Mouse (Mus musculus) gastrocnemius, postnatal 36 days (tissue): ENCODE measurements around the gene Dtwd1. TPM values are rescaled to one million over a fixed set of nuclear protein-coding genes. Genes with fewer than 3 reads are reported as not detected.
"Not testable (repeated sequence)": the region's sequence is repeated elsewhere in the genome, so short reads cannot be mapped to it uniquely, and the experiment has no call there.

Experiments used
- DNase-seq, 2 experiments: peaks; one replicate each; pipeline ENCODE4 v3.0.0; 2022
- intact Hi-C: fragments of 180-260 bp; cut with DNase I; formaldehyde crosslinking; loops from one replicate; pipeline ENCODE4 v1.15.1; 2025
- long read RNA-seq, 2 experiments: library from polyadenylated mRNA; stranded (forward); transcript quantifications; one replicate each; pipeline ENCODE4 v2.0.0; 2021
- total RNA-seq, 2 experiments: library from RNA; stranded (reverse); gene quantifications; 2 replicates each; pipeline ENCODE4 v1.2.3; 2021

Dtwd1 gene
- 1 to 10 TPM; 4.0 to 4.2 TPM for total RNA-seq
- long read RNA-seq, experiment 1, transcript Dtwd1-202 (5 exons, 1,342 nt), result major isoform, 9 of 43 reads
- long read RNA-seq, experiment 1, partial matches to known transcripts, result 28 of 43 reads
- long read RNA-seq, experiment 1, other reads (novel, unspliced or antisense), result 6 of 43 reads
- long read RNA-seq, experiment 2, transcript Dtwd1-202 (5 exons, 1,342 nt), result major isoform, 15 of 52 reads
- long read RNA-seq, experiment 2, partial matches to known transcripts, result 34 of 52 reads
- long read RNA-seq, experiment 2, other reads (novel, unspliced or antisense), result 2 of 52 reads

- peak; percentile 98 for DNase-seq
- intact Hi-C loops, result loop anchor here (5.0 kb wide), 1 partner anchor 290 kb away; no protein-coding TSS in a partner anchor
These were observed at the start of gene Dtwd1, which contains the start of gene Fam227b for GRCm38 (mm10) chr2:126151855-126152571. Dtwd1 (plus strand) TSS chr2:126152141. Fam227b (minus strand) TSS chr2:126152004.

- intact Hi-C loops, result loop anchor here (10.0 kb wide), 1 partner anchor 113 kb away; the partner anchor contains the start of gene Fgf7
These were observed 4.2 kb upstream of the Dtwd1 start for GRCm38 (mm10) chr2:126147723-126148122.

GRCm38 (mm10) chr2:126165277-126166018 lies 13.5 kb downstream of the Dtwd1 start:
- intact Hi-C loops, result no loop called here
- DNase-seq, result no peak

More at GRCm38 (mm10) chr2:126147723-126148122, 4.2 kb upstream of the Dtwd1 start:
- no peak for DNase-seq

GRCm38 (mm10) chr2:126166335-126166734 lies 14.4 kb downstream of the Dtwd1 start:
- intact Hi-C loops, result no loop called here
- DNase-seq, result no peak

- DNase-seq, result no peak
- intact Hi-C loops, result no loop called here
These were observed 15.1 kb downstream of the Dtwd1 start for GRCm38 (mm10) chr2:126166848-126167617.

GRCm38 (mm10) chr2:126171427-126171826 lies 19.5 kb downstream of the Dtwd1 start:
- no peak for DNase-seq
- intact Hi-C loops, result no loop called here

GRCm38 (mm10) chr2:126191306-126191705 lies 39.4 kb downstream of the Dtwd1 start:
- DNase-seq, result no peak

GRCm38 (mm10) chr2:126192129-126192528 lies 40.2 kb downstream of the Dtwd1 start:
- DNase-seq, result no peak
- intact Hi-C loops, result no loop called here

More at GRCm38 (mm10) chr2:126191306-126191705, 39.4 kb downstream of the Dtwd1 start:
- intact Hi-C loops, result no loop called here

GRCm38 (mm10) chr2:126195631-126196356 lies 43.9 kb downstream of the Dtwd1 start:
- intact Hi-C loops, result no loop called here
- no peak for DNase-seq

GRCm38 (mm10) chr2:126198971-126199370 lies 47.0 kb downstream of the Dtwd1 start:
- DNase-seq, result no peak
- intact Hi-C loops, result no loop called here

- no peak for DNase-seq
- intact Hi-C loops, result no loop called here
These were observed 59.2 kb downstream of the Dtwd1 start for GRCm38 (mm10) chr2:126211011-126211680.

- intact Hi-C loops, DNase-seq: not testable (repeated sequence)
These were observed 62.9 kb downstream of the Dtwd1 start, which contains the start of gene Gm17555 for GRCm38 (mm10) chr2:126214800-126215199. Gm17555 (plus strand) TSS chr2:126215100.

Other genes with a start within 250 kb of the Dtwd1 start
- 1 to 10 TPM; 2.0 to 3.0 TPM for gene Fgf7, start 117.5 kb upstream of the Dtwd1 start, total RNA-seq
- not detected for gene Fam227b, start 137 bp upstream of the Dtwd1 start, total RNA-seq
- gene Gm17555, start 63.0 kb downstream of the Dtwd1 start, total RNA-seq, result not detected